Mouse (Mus musculus): ENCODE measurements around the gene Slc9a9.

GRCm38 (mm10) chr9:95151746-95152145 lies 482.0 kb downstream of the Slc9a9 start:
- TF ChIP-seq CTCF (IDR thresholded peaks at IDR 0.05; ENCODE audit: low read depth) (no peak), EP300 (IDR thresholded peaks at IDR 0.05; ENCODE audit: low read depth) (no peak)
